Mouse (Mus musculus) heart, embryonic 10.5 days (tissue): ENCODE data around the gene Gng8. TPM values are rescaled to one million over a fixed set of nuclear protein-coding genes. Genes with fewer than 3 reads are reported as not detected.

Experiments used
- DNase-seq: peaks from one replicate; pipeline ENCODE4 v3.0.0-alpha.2; 2017; ENCODE audit warnings: low spot score
- H3K27ac ChIP-seq: fragments of 300-500 bp; sonication (generic); 2 replicates; pipeline ENCODE4 v1.5.1; 2016; ENCODE audit warnings: mild to moderate bottlenecking
- H3K27me3 ChIP-seq: fragments of 300-500 bp; sonication (generic); 2 replicates; pipeline ENCODE4 v1.6.1; 2016; ENCODE audit warnings: mild to moderate bottlenecking; ENCODE audit not compliant: poor library complexity, insufficient read depth, severe bottlenecking
- H3K36me3 ChIP-seq: fragments of 300-500 bp; sonication (generic); 2 replicates; pipeline ENCODE4 v1.6.1; 2016; ENCODE audit warnings: mild to moderate bottlenecking, moderate library complexity
- H3K4me1 ChIP-seq: fragments of 300-500 bp; sonication (generic); 2 replicates; pipeline ENCODE4 v1.6.1; 2016; ENCODE audit warnings: mild to moderate bottlenecking
- H3K4me3 ChIP-seq: fragments of 300-500 bp; sonication (generic); 2 replicates; pipeline ENCODE4 v1.5.1; 2016; ENCODE audit warnings: mild to moderate bottlenecking, moderate library complexity
- H3K9me3 ChIP-seq: fragments of 300-500 bp; sonication (generic); 2 replicates; pipeline ENCODE4 v1.6.1; 2016; ENCODE audit warnings: mild to moderate bottlenecking, moderate library complexity
- WGBS: fragments of 180-500 bp; shearing (Covaris S2); methylation state at CpG from one replicate; pipeline ENCODE4 v1.1.7; 2016; 5-methylcytosine and 5-hydroxymethylcytosine counted together
- polyA plus RNA-seq: library from polyadenylated mRNA; unstranded; fragments of >200 nt; fragmentation: Nextera tagmentation; extraction: Ambion mirVana; gene quantifications from 2 replicates; pipeline ENCODE4 v1.2.1, GENCODE M21; 2016

Gng8 gene
- polyA plus RNA-seq, 1 experiment from 2014 or later = 6.3 TPM

DNA sequence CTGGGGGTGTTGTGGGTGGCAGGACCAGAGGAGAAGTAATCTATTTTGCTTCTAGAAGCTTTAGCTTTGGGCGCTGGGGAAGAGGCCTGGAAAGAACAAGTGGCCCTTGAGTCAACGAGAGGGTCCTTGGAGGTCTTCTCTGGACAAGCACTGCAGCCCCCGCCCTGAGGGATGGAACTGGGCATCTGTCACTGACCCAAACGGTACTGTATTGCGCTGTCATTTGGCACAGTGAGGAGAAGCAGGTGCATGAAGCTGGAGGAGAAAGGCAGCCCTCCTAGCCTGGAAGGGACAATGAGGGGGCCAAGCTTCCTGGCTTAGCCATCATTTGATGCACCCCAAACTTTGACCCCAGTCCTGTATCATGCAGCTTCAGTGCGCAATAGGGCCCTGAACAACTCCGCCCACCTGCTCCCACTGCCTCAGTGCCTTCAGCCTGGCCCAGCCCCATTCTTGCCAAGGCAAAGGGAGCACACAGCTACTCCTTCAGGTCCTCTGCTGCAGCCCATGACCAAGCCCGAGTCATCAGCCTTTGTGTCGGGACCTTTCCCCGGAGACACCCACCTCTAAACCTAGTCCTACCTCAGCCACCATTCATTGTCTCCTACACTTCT is 30.9 kb downstream of the Gng8 start:
- H3K4me1 ChIP-seq = peaks cover 48% of the 10 kb centered on the region
- no peaks in the 10 kb centered on the region for H3K27me3 ChIP-seq
- WGBS = 51% methylated on average over 10 of the region's 10 CpGs
- H3K9me3 ChIP-seq = no peaks in the 10 kb centered on the region
- peak overlapping the region; percentile 98 for H3K27ac ChIP-seq
- H3K36me3 ChIP-seq = peaks cover 37% of the 10 kb centered on the region
- H3K4me3 ChIP-seq = peak overlapping the region; percentile 95
- no peak for DNase-seq

- under 1% methylated on average over 50 of the region's 57 CpGs for WGBS
- Histone ChIP-seq H3K9me3 (no peaks in the 10 kb centered on the region), H3K27ac (peak overlapping the region; percentile 98), H3K27me3 (no peaks in the 10 kb centered on the region), H3K4me1 (peaks cover 40% of the 10 kb centered on the region), H3K4me3 (peak overlapping the region; percentile 95), H3K36me3 (peaks cover 27% of the 10 kb centered on the region)
- no peak for DNase-seq
These were observed 31.9 kb downstream of the Gng8 start for GRCm38 (mm10) chr7:16923283-16924036.

- H3K36me3 ChIP-seq = peaks cover 20% of the 10 kb centered on the region
- H3K4me3 ChIP-seq = peak within 1 kb of the TSS; percentile 95
- WGBS = 1% methylated on average over 58 of the region's 64 CpGs
- H3K27me3 ChIP-seq = no peaks in the 10 kb centered on the region
- H3K4me1 ChIP-seq = peaks cover 38% of the 10 kb centered on the region
- peak within 1 kb of the TSS; percentile 98 for H3K27ac ChIP-seq
- H3K9me3 ChIP-seq = no peaks in the 10 kb centered on the region
- DNase-seq = peak; percentile 99
These were observed 32.6 kb downstream of the Gng8 start, which contains the start of gene Calm3 for GRCm38 (mm10) chr7:16924037-16924834. TSS of gene Calm3 (minus strand) at chr7:16924114.

DNA sequence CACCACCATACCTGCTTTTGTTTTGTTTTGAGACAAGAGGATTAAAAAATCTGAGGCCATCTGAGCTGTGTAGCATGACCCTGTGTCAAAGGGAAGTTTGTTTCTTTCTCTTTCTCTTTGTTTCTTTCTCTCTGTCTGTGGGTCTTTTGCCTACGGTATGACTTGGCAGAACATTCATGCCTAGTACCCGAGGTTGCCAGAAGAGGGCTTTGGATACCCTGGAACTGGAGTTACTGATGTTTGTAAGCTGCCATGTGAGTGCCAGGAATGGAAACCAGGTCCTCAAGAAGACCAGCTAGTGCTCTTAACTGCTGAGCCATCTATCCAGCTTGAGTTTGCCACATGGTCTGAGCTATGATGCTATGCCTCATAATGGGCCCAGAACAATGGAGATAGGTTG is 36.8 kb downstream of the Gng8 start:
- Histone ChIP-seq H3K4me3 (no peak overlapping the region), H3K27me3 (no peaks in the 10 kb centered on the region), H3K36me3 (no peaks in the 10 kb centered on the region), H3K4me1 (no peaks in the 10 kb centered on the region), H3K9me3 (no peaks in the 10 kb centered on the region), H3K27ac (no peak overlapping the region)
- 41% methylated on average over 2 of the region's 2 CpGs for WGBS
- no peak for DNase-seq

GRCm38 (mm10) chr7:16930850-16931249 is 39.3 kb downstream of the Gng8 start:
- WGBS = 13% methylated on average over 1 of the region's 1 CpGs
- H3K4me1 ChIP-seq = no peaks in the 10 kb centered on the region
- DNase-seq = no peak

GRCm38 (mm10) chr7:16931968-16932627 is 40.5 kb downstream of the Gng8 start:
- WGBS = 17% methylated on average over 14 of the region's 14 CpGs
- H3K27me3 ChIP-seq = no peaks in the 10 kb centered on the region
- H3K27ac ChIP-seq = no peak overlapping the region
- DNase-seq = peak; percentile 91
- H3K9me3 ChIP-seq = no peaks in the 10 kb centered on the region
- H3K4me3 ChIP-seq = no peak overlapping the region
- no peaks in the 10 kb centered on the region for H3K4me1 ChIP-seq
- no peaks in the 10 kb centered on the region for H3K36me3 ChIP-seq

More at GRCm38 (mm10) chr7:16930850-16931249, 39.3 kb downstream of the Gng8 start:
- Histone ChIP-seq H3K36me3 (no peaks in the 10 kb centered on the region), H3K27me3 (no peaks in the 10 kb centered on the region), H3K9me3 (no peaks in the 10 kb centered on the region), H3K4me3 (no peak overlapping the region), H3K27ac (no peak overlapping the region)

DNA sequence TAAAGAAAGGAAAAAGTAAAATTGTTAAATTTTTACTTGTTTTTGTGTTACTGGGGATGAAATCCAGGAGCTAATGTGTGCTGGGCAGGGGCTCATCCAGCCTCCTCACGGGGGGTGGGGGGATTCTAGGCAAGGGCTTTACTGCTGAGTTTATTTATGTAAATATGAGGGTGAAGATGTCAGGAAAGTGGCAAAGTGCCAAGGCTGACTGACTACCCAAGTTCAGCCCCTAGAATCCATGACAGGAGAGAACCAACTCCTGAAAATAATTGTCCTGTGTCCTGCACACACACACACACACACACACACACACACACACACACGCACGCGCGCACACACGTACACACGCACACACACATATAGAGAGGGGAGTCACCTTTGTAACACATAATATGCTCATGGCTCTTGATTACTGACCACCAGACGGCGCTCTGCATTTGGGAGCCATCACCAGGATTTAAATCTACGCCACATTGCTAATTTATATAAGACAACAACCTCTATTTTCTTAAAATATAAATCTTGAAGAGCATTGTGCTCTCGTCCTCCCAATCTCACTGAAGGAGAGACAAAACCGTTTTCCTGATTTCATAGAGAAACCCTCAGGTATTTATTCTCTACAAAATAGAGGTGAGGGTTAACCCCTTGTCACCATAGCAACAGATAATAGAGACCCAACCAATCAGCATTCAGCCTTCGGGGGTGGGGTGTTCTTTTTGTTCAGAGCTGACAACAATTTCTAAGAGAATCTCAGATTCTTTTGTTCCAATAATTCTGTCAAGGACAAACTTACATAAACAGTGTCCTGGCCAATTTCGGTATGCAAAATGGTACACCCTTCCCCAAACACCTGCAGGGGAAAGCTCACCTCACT is 41.4 kb downstream of the Gng8 start:
- no peak overlapping the region for H3K27ac ChIP-seq
- no peaks in the 10 kb centered on the region for H3K9me3 ChIP-seq
- H3K36me3 ChIP-seq = no peaks in the 10 kb centered on the region
- no peak overlapping the region for H3K4me3 ChIP-seq
- WGBS = 40% methylated on average over 14 of the region's 14 CpGs
- no peaks in the 10 kb centered on the region for H3K4me1 ChIP-seq
- no peaks in the 10 kb centered on the region for H3K27me3 ChIP-seq
- no peak for DNase-seq

- Histone ChIP-seq H3K4me1 (peaks cover 7% of the 10 kb centered on the region; the same call in 1 of the 2 replicates), H3K27me3 (no peaks in the 10 kb centered on the region), H3K27ac (no peak overlapping the region), H3K36me3 (no peaks in the 10 kb centered on the region), H3K9me3 (no peaks in the 10 kb centered on the region), H3K4me3 (no peak overlapping the region)
- 39% methylated on average over 4 of the region's 4 CpGs for WGBS
- DNase-seq = no peak
These were observed 45.7 kb downstream of the Gng8 start for GRCm38 (mm10) chr7:16937312-16937711.

- DNase-seq = no peak
- no peaks in the 10 kb centered on the region for H3K9me3 ChIP-seq
- no peaks in the 10 kb centered on the region for H3K36me3 ChIP-seq
- WGBS = 72% methylated on average over 17 of the region's 17 CpGs
- peaks cover 7% of the 10 kb centered on the region; the same call in 1 of the 2 replicates for H3K4me1 ChIP-seq
- no peak overlapping the region for H3K4me3 ChIP-seq
- no peak overlapping the region for H3K27ac ChIP-seq
- no peaks in the 10 kb centered on the region for H3K27me3 ChIP-seq
These were observed 46.7 kb downstream of the Gng8 start for GRCm38 (mm10) chr7:16938117-16938791.

- no peak for DNase-seq
- peak overlapping the region; percentile 48; the same call in 1 of the 2 replicates for H3K27ac ChIP-seq
- H3K27me3 ChIP-seq = peaks cover 10% of the 10 kb centered on the region
- no peaks in the 10 kb centered on the region for H3K36me3 ChIP-seq
- WGBS = 37% methylated on average over 7 of the region's 7 CpGs
- peaks cover 20% of the 10 kb centered on the region for H3K4me1 ChIP-seq
- H3K9me3 ChIP-seq = no peaks in the 10 kb centered on the region
- no peak overlapping the region for H3K4me3 ChIP-seq
These were observed 48.7 kb downstream of the Gng8 start for GRCm38 (mm10) chr7:16940292-16940691.

- no peak for DNase-seq
- Histone ChIP-seq H3K9me3 (no peaks in the 10 kb centered on the region), H3K4me1 (peaks cover 46% of the 10 kb centered on the region), H3K36me3 (no peaks in the 10 kb centered on the region), H3K27ac (no peak overlapping the region), H3K4me3 (no peak overlapping the region), H3K27me3 (peaks cover 35% of the 10 kb centered on the region)
- 69% methylated on average over 4 of the region's 4 CpGs for WGBS
These were observed 51.3 kb downstream of the Gng8 start for GRCm38 (mm10) chr7:16942861-16943260.
